Mouse (Mus musculus) adipocyte (in vitro differentiated cells): ENCODE measurements at regions not wholly inside any gene's neighbourhood (a gene's known extent, or its start where the extent isn't known, plus 50 kb on each side); places are given as distances from the start of the nearest gene placed in this dataset.
"Not testable (repeated sequence)": the region's sequence is repeated elsewhere in the genome, so short reads cannot be mapped to it uniquely, and the experiment has no call there.

Source experiments
- DNase-seq: peaks from one replicate; pipeline ENCODE4 v3.0.0-alpha.2; 2016; ENCODE audit warnings: low spot score

DNA sequence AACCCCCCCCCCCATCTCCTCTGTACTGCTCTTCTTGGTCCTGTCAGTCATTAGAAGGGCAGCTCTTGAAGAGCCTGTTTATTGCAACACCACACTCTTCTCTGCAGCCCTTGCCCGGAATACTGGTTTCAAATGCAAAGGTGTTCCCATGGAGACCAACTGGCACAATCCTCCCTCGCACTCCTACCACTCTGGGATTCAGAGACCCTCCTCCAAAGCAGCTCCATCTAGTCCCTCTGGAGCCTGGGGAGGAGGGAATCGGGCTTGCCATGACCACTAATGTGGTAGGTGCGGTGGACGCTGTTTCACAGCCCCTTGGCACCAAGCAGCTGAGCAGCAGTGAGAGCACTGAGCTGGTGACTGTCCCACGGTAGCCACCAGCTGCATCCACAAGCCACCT is 83.1 kb downstream of the Stk35 start:
- no peak for DNase-seq

DNA sequence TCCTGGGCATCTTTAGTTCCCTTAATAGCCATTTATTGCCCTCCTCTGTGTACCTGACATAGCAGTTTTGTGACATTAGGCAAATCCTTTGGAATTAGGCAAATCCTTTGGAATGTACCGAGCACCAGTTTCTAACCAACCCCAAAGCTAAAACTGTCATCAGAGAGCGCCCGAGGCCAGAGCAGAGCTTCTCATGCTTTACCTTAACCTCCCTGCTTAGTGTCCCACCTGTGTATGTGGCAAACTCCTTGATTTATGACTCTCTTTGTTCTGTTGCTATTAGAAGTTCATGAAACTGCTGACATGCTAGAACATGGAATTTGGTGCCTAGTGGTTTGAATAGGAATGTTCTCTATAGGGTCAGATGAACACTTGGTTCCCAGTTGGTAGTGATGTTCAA is 84.0 kb downstream of the Stk35 start:
- DNase-seq: no peak

DNA sequence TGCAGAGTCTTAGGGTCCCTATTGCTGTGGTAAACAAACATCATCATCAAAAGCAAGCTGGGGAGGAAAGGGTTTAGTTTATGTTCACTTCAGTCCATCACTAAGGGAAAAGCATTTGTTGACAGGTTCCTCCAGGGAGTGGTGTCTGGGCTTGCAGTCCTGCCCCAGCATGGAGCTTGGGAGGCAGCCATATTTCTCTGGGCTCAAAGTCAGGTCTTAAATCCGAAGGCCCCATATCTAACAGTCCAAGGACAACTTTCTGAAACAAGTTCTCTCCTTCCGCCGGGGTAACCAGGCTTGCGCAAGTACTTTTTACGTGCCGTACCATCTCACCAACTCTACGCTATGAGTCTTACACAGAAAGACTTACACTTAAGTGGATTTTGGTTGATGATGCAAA is 85.2 kb downstream of the Stk35 start:
- no peak for DNase-seq

DNA sequence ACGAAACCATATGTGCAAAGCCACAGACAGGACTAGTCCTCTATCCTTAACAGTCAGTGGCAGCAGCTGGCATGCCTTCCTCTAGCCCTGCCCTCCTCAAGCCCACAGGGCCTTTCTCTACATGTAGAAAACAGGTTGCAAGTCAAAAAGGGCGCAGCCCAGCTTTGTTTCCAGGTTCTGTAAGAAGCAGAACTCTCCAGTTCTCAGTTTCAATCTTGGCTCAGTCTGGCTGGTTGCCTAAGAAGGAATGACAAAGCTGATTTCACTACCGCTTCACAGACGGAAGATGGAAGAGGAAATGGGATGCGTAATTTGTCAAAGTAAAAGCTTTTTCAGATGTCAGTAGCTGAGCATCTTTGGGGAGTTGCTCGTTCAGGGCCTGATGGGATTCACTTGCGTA is 92.9 kb downstream of the Stk35 start:
- peak; percentile 20 for DNase-seq

DNA sequence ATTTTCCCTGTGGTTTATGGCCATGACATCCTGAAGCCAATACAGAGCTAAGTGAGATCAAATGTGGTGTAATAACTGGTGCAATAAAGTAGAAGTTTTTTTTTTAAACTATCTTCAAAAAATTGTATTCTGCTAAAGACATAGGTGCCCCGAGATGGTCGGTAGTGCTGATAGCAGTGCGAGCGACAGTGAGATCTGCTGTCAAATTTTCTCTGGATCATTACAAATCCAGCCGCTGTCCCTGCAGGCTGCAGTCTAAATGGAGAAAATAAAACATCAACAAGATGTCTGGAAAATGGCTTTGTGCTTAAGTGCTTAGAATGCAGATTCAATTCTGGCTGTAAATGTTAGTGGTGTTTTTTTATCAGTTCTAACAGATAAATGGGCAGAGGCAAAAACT is 93.5 kb downstream of the Stk35 start:
- DNase-seq: no peak

DNA sequence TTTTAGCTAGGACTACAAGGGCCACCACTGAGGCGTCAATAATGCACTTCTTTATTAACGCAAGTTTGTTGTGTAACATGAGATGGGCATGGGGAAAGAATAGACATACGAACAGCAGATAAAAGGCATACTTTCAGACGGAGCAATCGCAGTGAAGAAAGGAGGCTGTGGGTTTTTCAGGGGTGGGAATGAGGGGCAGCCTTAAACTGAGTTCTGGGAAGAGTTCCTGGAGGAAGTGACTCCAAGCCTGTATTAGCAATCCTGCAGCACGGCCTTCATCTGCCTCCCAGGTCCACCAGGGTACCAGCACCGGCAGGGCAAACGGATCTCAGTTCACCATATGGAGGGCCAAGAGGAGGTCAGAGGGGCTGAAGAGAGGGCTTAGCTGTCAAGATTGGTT is 94.6 kb downstream of the Stk35 start:
- no peak for DNase-seq

DNA sequence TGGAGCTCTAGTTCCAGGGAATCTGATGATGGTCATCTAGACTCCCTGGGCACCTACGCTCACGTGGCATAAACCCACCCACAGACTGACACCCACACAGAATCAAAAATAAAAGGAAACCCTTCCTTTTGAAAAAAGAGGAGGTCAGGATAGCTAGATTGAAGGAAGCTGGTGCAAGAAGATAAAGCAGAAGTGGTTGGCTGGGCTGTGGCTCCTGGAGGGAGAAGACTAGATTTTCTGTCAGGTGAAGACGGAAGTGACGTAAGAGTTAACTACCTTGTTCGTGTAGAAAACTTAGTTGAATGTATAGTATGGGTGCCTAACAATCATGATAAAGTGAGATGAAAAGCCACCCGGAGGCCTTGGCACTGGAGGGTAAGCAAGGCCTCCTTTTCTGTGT is 95.1 kb downstream of the Stk35 start:
- DNase-seq: no peak

DNA sequence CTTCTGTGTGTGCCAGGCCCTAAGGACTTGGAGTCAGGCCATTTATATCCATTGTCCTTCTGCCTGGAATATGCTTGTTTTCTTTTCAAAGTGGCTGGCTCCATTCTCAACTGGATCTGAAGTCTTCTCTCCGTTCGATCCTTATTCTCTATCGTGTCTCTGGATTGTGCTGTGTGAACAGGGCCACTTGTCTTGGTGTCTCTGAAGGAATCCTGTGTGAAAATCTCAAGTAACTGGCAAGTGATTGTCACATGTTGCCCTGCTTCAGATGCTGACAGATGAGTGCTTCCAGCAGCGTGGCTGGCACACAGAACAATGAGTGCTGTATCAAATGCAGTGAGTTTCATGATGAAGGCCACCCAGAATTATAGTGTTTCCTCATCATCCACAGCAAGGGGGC is 96.4 kb downstream of the Stk35 start:
- no peak for DNase-seq

DNA sequence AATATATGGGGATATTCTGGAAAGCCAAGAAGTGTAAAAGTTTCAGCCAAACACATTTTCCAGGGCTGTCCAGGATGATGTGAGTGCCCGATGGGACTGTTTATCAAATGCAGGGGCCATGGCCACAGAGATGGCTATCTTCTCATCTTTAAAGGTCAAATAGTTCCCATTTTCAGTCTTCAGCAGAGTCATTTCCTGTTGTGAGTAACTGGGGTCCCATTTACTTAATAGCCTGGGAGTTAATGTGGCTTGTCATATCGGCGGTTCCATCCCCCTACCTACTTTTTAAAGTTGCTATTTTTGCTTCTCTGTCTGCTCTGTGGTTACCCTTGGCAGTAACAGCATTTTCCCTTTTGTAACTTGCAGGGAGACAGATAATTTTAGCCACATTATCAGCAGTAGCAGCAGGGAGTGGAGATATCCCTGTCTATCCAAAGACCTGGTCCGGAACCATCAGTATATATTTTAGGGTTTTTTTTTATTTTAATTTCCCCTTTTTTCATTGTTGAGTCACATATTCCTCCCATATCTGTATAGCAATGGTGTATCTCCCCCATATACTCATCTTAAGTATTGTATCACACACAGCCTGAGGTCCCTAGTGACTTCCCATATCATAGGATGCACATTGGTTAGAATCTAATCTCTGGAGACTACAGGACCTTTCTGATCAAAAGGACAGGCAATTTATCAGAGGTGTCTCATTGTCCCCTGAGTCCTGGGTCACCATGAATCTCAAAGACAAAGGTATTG is 103.2 kb downstream of the Stk35 start:
- no peak for DNase-seq

DNA sequence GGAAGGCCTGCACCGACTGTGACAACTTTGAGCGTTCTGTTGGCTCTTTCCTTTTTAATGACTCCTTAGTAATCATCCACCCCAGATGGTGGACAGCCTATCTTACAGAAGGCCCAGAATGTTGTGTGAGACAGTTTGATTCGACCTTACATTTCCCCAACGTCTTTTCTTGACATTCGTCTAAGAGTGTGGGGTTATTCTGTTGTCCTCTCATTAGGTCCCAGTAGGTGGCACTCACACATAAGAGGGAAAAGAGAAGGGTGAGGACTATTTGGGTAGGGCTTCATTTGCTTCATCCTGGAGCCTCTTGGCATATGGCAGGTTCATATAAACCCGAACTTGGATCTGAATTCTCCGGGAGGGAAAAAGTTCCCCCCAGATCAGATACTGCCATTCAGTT is 104.4 kb downstream of the Stk35 start:
- peak; percentile 59 for DNase-seq

DNA sequence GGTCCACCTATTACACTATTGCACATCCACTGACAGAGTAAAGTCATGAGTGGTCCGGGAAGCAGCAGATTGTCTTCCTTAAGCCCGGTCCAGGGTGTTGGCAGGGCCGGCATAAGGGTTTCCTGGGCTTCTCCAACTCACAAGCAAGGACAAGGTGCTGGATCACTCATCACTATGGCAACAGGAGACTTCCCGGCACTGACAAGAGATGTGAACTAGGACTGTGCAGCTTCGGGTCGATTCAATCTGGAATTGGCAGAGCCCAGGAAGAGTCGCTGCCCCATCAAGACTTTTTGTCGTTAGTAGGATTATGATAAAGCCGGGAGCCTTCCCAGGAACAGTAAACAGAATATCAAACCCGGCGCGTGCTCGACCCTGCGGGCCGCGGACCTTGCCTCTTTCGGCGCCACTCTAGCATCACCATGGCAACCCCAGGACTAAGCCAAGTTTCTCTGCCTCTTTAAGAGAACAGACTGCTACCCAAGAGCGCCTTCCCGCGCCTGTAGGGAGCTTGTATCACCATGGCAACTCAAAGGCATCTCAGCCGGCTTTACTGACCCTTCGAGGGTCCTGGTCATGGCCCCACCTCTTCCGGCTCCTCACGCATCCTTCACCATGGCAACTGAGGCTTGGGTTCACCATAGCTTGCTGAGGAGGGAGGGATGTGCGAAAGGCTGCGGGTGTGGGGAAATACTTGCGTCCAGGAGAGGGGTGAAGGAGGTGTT is 103.3 kb upstream of the Tgm3 start:
- DNase-seq: no peak

DNA sequence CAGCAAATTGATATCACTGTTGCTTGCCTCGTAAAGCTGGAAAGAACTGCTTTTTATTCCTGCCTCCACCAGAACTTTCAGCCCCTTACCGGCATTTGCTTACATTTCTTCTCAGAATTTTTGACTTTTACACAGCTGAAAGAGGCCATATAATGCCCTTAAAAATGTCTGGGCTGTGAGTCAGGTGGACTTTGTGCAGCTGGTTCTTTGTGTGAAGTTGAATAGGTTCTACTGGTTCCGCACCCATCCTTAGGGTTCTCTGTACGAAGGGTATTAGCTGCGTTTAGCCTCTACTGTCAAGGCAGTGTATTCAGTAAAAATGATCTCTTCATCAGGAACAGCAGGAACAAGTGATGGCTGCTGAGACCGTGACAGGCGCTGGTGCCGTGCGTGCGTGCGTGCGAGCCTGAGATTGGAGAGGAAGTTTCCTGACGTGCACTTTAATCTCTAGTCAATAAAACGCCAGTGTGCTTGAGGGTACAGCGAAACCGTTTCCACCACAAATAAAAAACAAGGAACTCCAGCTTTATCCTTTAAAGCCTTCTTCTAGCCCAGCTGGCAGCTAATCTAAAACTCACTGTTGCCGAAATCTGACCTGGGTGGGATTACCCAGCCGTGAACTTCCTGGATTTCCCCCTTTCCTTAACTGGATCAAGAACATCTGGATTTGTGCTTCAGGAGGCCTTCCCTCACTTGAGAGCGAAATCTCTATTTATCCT is 100.8 kb upstream of the Tgm3 start:
- DNase-seq: no peak

DNA sequence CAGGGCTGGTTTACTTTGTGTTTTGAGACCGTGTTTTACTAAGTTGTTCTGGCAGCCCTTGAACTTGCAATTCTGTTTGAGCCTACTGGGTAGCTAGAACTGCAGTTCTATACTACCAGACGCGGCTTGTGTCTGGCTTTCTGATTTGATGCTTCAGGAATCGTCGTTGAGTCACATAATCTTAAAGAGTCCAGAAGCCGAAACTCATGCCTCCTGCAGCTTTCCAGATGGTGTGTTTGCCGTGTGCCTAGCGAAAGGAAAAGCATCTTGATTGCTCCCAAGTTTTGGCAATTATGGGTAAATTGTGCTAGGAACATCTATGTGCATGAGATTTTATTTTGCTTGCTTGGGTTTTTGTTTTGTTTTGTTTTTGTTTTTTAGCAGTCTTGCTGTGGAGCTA is 99.6 kb upstream of the Tgm3 start:
- DNase-seq: no peak

DNA sequence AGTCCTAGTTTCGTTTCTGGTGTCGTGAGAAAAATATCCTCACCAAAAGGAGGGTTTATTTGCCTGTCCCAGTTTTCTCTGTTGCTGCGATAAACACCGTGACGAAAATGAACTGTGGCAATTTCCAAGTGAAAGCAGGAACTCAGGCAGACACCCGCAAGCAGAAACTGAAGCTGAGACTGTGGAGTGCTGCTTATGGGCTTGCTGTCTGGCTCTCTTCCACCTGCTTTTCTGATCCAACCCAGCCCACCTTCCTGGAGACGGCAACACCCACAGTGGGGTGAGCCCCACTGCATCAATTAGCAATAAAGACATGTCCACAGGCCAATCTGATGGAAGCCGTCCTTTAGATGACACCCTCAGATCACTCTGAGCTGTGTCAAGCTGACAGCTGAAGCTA is 97.9 kb upstream of the Tgm3 start:
- DNase-seq: no peak

DNA sequence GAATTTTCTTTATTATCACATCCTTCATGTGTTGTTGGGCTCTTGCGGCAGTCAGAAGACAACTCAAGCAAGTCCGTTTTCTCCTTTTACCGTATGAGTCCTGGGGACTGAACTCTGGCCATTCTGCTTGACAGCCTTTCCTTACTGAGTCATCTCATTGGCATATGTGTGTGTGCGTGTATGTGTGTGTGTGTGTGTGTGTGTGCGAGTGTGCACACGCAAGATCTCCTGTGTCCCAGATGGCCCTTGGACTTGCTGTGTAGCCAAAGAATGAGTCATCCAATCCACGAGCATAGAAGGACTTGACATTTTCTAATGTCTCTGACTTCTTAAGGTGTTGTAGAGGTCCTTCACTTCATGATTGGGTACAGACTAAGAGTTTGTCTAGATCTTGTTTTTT is 95.7 kb upstream of the Tgm3 start:
- DNase-seq: no peak

DNA sequence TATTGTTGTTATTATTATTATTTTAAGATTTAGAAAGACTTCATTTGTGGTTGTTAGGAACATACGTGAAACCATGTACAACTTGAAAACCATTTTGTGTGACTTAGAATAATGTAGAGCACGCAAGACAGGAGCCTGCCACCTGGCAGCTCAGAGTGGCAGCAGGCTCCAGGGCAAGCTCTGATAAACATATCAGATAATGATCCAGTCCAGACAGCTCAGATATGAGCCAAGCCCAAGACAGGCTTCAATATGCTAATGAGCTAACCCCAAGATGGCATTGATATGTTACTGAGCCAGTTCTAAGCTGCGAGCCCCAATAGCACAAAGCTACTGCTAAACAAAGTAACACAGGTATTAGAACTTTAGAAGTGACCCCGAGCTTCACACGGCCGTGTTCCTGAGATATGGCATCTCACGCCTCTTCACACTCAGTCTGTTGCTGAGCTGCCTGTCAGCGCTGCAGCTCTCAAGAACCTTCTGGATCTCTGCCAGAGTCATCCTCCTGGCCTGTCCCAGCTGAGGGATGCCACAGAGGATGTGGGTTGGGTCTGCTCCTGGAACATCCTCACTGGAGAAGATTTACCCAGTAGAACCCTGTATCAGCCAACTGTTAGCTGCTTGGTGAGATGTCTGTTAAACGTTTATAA is 93.9 kb upstream of the Tgm3 start:
- DNase-seq: no peak

DNA sequence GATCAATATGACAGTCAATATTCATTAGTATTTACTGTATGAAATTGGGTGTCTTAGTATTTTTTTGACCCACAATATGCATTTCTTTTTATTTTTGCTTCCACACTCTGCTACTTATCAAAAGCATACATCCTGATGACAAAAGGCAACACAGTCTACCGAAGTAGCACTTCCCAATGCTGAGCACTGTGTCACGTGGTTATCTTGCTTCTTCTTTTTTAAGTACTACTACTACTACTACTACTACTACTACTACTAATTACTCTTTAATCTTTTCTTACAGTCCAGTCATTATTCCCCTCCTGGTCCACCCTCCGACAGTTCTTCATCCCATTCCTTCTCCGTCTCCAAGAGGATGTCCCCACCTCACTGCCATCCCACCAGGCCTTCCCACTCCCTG is 92.6 kb upstream of the Tgm3 start:
- no peak for DNase-seq

DNA sequence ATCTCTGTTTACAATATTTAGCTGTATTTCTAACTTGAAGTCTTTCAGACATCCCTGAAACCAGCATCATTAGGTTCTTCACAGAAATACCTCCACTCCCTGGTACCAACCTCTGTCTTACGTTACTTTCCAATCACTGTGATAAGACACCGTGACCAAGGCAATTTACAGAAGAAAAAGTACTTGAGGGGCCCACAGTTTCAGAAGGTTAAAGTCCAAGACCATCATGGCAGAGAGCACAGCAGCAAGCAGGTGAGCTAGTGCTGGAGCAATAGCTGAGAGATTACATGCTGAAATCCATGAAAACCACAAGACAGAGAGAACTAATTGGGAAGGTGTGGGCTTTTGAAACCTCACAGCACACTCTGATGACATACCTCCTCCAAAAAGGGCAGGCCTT is 84.9 kb upstream of the Tgm3 start:
- no peak for DNase-seq

DNA sequence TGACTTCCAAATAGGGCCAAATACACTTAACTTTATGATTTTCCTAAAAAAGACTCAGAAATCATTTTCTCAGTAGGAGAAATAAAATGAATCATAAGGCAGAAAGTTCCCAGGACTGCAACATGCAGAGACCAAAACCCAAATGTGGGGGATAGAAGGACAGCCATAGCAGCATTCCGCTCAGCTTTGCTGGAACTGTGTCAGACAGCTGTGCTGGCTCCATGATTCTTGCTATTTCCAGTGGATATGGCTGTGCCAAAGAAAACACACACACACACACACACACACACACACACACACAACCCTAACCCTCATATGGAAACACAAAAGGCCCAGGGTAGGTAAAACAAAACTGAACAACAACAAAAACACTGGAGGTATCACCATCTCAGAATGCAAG is 78.6 kb upstream of the Tgm3 start:
- no peak for DNase-seq

DNA sequence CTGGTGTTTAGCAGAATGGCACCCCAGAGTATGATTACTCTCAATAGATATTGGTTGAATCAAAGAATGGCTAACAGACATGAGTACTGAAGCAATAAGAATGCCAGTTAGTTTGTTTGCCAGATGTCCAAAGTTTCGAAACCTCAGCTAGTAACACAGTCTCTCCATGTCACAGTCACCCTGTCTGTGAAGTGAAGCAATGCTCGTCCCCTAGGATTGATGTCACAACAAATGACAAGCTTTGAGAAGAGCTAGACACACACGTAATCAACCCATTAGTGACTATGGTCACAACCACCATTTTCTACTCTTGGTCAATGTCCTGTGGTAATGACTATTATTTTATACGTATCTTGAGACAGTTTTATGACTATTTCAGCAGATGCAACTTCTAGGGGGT is 69.3 kb upstream of the Tgm3 start:
- DNase-seq: peak; percentile 67

DNA sequence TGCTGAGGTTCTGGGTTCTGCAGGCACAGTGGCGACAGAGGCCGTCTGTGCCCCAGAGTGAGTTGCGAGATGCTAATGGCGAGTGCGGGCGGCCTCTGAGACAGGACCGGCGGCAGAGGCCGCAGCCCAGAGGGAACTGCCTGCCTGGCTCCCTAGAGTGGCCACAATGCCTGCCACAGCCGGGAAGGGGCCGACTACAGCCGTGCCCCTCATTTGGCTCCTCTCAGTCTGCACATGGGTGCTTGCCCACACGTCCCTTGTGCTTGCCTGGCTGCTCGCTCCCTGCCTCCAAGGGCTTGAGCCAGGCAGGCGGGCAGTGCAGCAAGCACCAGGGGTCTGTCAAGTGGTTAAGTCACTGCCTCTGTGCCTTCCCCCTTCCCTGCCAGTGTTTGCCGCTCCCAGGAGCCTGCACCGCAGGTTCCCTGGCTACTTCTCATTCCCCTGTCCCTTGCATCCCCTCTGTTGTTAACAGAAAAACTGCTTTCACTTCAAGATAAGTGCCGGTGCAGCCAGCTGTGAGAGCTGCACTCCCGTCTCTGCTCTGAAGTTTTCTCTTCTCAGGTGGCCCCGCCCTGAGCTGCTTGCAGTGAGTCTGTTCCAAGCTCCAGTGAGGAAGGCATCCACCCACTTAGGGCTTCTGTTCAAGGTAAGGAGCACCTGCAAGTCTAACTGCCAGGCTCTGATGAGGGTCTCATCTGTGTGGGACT is 64.1 kb upstream of the Tgm3 start:
- no peak for DNase-seq

DNA sequence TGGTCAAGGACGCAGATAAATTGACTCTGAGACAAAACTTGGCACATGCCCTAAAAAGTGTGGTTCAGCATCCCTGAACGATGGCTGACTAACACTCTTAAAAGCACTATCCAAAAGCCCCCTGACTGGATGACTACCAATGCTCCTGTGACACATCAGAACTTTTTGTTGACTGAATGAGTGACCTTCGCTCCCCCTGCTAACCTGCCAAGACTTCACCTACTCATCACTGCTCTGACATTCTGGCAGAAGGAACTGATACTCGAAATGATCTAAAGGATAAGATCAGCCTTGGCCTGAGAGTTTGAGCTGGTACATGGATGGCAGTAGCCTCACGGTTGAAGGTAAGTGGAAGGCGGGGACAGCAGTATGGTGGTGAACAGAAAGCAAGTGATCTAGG is 62.4 kb upstream of the Tgm3 start:
- not testable (repeated sequence) for DNase-seq
